Mouse (Mus musculus) heart, adult 10 weeks (tissue): ENCODE data around the gene Acat3. TPM values are rescaled to one million over a fixed set of nuclear protein-coding genes. Genes with fewer than 3 reads are reported as not detected.

Experiments
- polyA plus RNA-seq: library from polyadenylated mRNA; stranded (reverse); fragments of 350-450 nt; fragmentation: Illumina TruSeq; extraction: RNeasy Lipid Tissue Mini Kit (QIAGEN cat#74804); gene quantifications from one replicate; pipeline ENCODE4 v1.2.3, GENCODE M21; 2014; ENCODE audit warnings: low read depth, low replicate concordance

Acat3 gene
- 0.52 TPM for polyA plus RNA-seq

GRCm38 (mm10) chr17:12940151-12940805 is at the start of gene Acat3:
Acat3 (minus strand) TSS chr17:12940600.

DNA sequence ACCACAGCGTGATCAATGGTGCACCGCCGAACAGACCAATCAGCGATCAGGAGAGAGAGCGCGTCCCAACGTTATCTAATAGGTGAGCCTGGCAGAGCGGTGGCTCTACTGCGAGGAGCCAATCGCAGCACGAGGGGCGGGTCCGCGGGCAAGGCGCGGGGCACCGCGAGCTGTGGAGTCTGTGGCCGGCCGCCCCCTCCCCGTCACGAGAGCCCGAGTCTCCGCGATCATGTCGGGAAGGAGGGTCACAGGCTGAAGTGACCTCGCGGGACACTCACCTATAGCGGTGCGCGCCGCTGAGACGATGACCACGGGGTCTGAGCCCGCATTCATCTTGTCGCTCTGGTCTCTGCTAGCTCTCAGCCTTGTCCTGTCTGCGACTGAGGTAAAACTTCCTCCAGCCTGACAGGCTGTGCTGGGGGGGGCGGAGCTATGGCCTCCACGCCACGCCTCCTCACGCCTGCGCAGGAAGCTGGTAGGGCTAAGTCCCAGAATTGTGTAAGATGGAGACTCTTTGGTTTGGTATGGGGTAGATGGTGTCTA is 20.0 kb upstream of the Acat3 start, which contains the start of gene Acat2:
TSS of gene Acat2 (minus strand) at position 417 of the 543 bp plus-strand sequence.

GRCm38 (mm10) chr17:12915881-12916583 is 24.4 kb downstream of the Acat3 start, which contains the start of gene Mrpl18:
Mrpl18 (minus strand) TSS chr17:12916345.

GRCm38 (mm10) chr17:12915488-12915880 is 24.9 kb downstream of the Acat3 start, which contains the start of gene Tcp1:
Tcp1 (plus strand) TSS chr17:12915701.

GRCm38 (mm10) chr17:12909361-12910280 is 30.8 kb downstream of the Acat3 start, which contains the start of gene Pnldc1:
Pnldc1 (minus strand) TSS chr17:12910230.

GRCm38 (mm10) chr17:12875734-12876133 is 64.7 kb downstream of the Acat3 start, which contains the start of gene Mrgprh:
Mrgprh (plus strand) TSS chr17:12876034.

Other genes with a start within 250 kb of the Acat3 start
- gene Igf2r, start 170.9 kb downstream of the Acat3 start, polyA plus RNA-seq, result 54.0 TPM
- 1.4 TPM for gene Mas1, start 72.5 kb downstream of the Acat3 start, polyA plus RNA-seq
- gene Mrgprh, start 64.6 kb downstream of the Acat3 start, polyA plus RNA-seq, result 7.3 TPM
- 1.6 TPM for gene Pnldc1, start 30.4 kb downstream of the Acat3 start, polyA plus RNA-seq
- gene Tcp1, start 24.9 kb downstream of the Acat3 start, polyA plus RNA-seq, result 166 TPM
- 171 TPM for gene Mrpl18, start 24.3 kb downstream of the Acat3 start, polyA plus RNA-seq
- 6.1 TPM for gene Acat2, start 20.1 kb upstream of the Acat3 start, polyA plus RNA-seq
- gene Wtap, start 53.6 kb upstream of the Acat3 start, polyA plus RNA-seq, result 43.6 TPM
- gene Sod2, start 66.2 kb upstream of the Acat3 start, polyA plus RNA-seq, result 703 TPM
- gene Gpr31b, start 111.7 kb upstream of the Acat3 start, polyA plus RNA-seq, result not detected
- not detected for gene Tcp10b, start 120.5 kb upstream of the Acat3 start, polyA plus RNA-seq
- not detected for gene Unc93a, start 191.2 kb upstream of the Acat3 start, polyA plus RNA-seq